Mouse (Mus musculus): ENCODE results near the gene Chkb.

The Chkb gene

GRCm38 (mm10) chr15:89429352-89430221 lies at the start of gene Chkb, which contains the start of the genes C730034F03Rik and Gm44502:
Chkb (minus strand) TSS chr15:89429908.
C730034F03Rik (plus strand) TSS chr15:89429589.
Gm44502 (minus strand) TSS chr15:89429696.
- DNase-seq (ENCODE audit: low spot score in 2 of 2) = peak; percentile 88 to 92

GRCm38 (mm10) chr15:89478622-89479021 lies 48.9 kb upstream of the Chkb start:
- no peak for DNase-seq (ENCODE audit: low spot score in 2 of 2)

- DNase-seq (ENCODE audit: low spot score in 2 of 2) = no peak
Measured at GRCm38 (mm10) chr15:89477806-89478205, 48.1 kb upstream of the Chkb start.

- DNase-seq (ENCODE audit: low spot score in 2 of 2) = no peak
Measured at GRCm38 (mm10) chr15:89477091-89477491, 47.4 kb upstream of the Chkb start, which contains the start of gene Arsa. Arsa (minus strand) TSS chr15:89477425.

- no peak for DNase-seq (ENCODE audit: low spot score in 2 of 2)
Measured at GRCm38 (mm10) chr15:89476475-89476815, 46.7 kb upstream of the Chkb start.

GRCm38 (mm10) chr15:89475611-89476474 lies 46.1 kb upstream of the Chkb start:
- peak; percentile 92 to 95 for DNase-seq (ENCODE audit: low spot score in 2 of 2)

- DNase-seq (ENCODE audit: low spot score in 2 of 2) = no peak
Measured at GRCm38 (mm10) chr15:89475293-89475600, 45.5 kb upstream of the Chkb start.

GRCm38 (mm10) chr15:89474596-89475292 lies 45.0 kb upstream of the Chkb start:
- DNase-seq (ENCODE audit: low spot score in 2 of 2) = no peak

- no peak for DNase-seq (ENCODE audit: low spot score in 2 of 2)
Measured at GRCm38 (mm10) chr15:89473921-89474320, 44.2 kb upstream of the Chkb start.

- no peak for DNase-seq (ENCODE audit: low spot score in 2 of 2)
Measured at GRCm38 (mm10) chr15:89473370-89473769, 43.7 kb upstream of the Chkb start.

GRCm38 (mm10) chr15:89471476-89471875 lies 41.8 kb upstream of the Chkb start:
- DNase-seq (ENCODE audit: low spot score in 2 of 2) = no peak

- DNase-seq (ENCODE audit: low spot score in 2 of 2) = no peak
Measured at GRCm38 (mm10) chr15:89468577-89468976, 38.9 kb upstream of the Chkb start.

GRCm38 (mm10) chr15:89465052-89465451 lies 35.3 kb upstream of the Chkb start:
- no peak for DNase-seq (ENCODE audit: low spot score in 2 of 2)

GRCm38 (mm10) chr15:89463334-89464235 lies 33.9 kb upstream of the Chkb start:
- DNase-seq (ENCODE audit: low spot score in 2 of 2) = no peak

- no peak for DNase-seq (ENCODE audit: low spot score in 2 of 2)
Measured at GRCm38 (mm10) chr15:89462176-89462575, 32.5 kb upstream of the Chkb start.

GRCm38 (mm10) chr15:89461321-89461720 lies 31.6 kb upstream of the Chkb start:
- no peak for DNase-seq (ENCODE audit: low spot score in 2 of 2)

- DNase-seq (ENCODE audit: low spot score in 2 of 2) = no peak
Measured at GRCm38 (mm10) chr15:89460298-89460697, 30.6 kb upstream of the Chkb start.

- no peak for DNase-seq (ENCODE audit: low spot score in 2 of 2)
Measured at GRCm38 (mm10) chr15:89459821-89460220, 30.1 kb upstream of the Chkb start.

GRCm38 (mm10) chr15:89458942-89459341 lies 29.2 kb upstream of the Chkb start:
- no peak for DNase-seq (ENCODE audit: low spot score in 2 of 2)

GRCm38 (mm10) chr15:89455642-89456041 lies 25.9 kb upstream of the Chkb start:
- DNase-seq (ENCODE audit: low spot score in 2 of 2) = no peak

- no peak for DNase-seq (ENCODE audit: low spot score in 2 of 2)
Measured at GRCm38 (mm10) chr15:89454857-89455256, 25.1 kb upstream of the Chkb start.
